Mouse (Mus musculus): ENCODE results near the gene Aloxe3.

The Aloxe3 gene

GRCm38 (mm10) chr11:69095511-69096231 lies 30.0 kb upstream of the Aloxe3 start:
- no peak for DNase-seq (ENCODE audit: low spot score)

- no peak for DNase-seq (ENCODE audit: low spot score)
These were observed 29.2 kb upstream of the Aloxe3 start for GRCm38 (mm10) chr11:69096360-69096986.

GRCm38 (mm10) chr11:69096987-69097900 lies 28.5 kb upstream of the Aloxe3 start:
- DNase-seq (ENCODE audit: low spot score) = peak; percentile 98

GRCm38 (mm10) chr11:69098039-69098761 lies 27.5 kb upstream of the Aloxe3 start:
- DNase-seq (ENCODE audit: low spot score) = no peak

- DNase-seq (ENCODE audit: low spot score) = peak; percentile 98
These were observed 27.0 kb upstream of the Aloxe3 start for GRCm38 (mm10) chr11:69098762-69099091.

GRCm38 (mm10) chr11:69099177-69099914 lies 26.4 kb upstream of the Aloxe3 start:
- no peak for DNase-seq (ENCODE audit: low spot score)

GRCm38 (mm10) chr11:69099915-69100345 lies 25.8 kb upstream of the Aloxe3 start:
- DNase-seq (ENCODE audit: low spot score) = peak; percentile 93

- no peak for DNase-seq (ENCODE audit: low spot score)
These were observed 24.9 kb upstream of the Aloxe3 start for GRCm38 (mm10) chr11:69100639-69101360.

- no peak for DNase-seq (ENCODE audit: low spot score)
These were observed 23.9 kb upstream of the Aloxe3 start for GRCm38 (mm10) chr11:69101604-69102402.

GRCm38 (mm10) chr11:69102403-69102725 lies 23.3 kb upstream of the Aloxe3 start:
- peak; percentile 37 for DNase-seq (ENCODE audit: low spot score)

GRCm38 (mm10) chr11:69103121-69103520 lies 22.6 kb upstream of the Aloxe3 start:
- no peak for DNase-seq (ENCODE audit: low spot score)

GRCm38 (mm10) chr11:69103531-69104435 lies 21.9 kb upstream of the Aloxe3 start:
- DNase-seq (ENCODE audit: low spot score) = peak; percentile 17

- no peak for DNase-seq (ENCODE audit: low spot score)
These were observed 21.2 kb upstream of the Aloxe3 start for GRCm38 (mm10) chr11:69104487-69104886.

- DNase-seq (ENCODE audit: low spot score) = no peak
These were observed 20.5 kb upstream of the Aloxe3 start for GRCm38 (mm10) chr11:69105227-69105626.

- DNase-seq (ENCODE audit: low spot score) = no peak
These were observed 19.9 kb upstream of the Aloxe3 start for GRCm38 (mm10) chr11:69105796-69106195.

- no peak for DNase-seq (ENCODE audit: low spot score)
These were observed 19.4 kb upstream of the Aloxe3 start for GRCm38 (mm10) chr11:69106299-69106698.

- no peak for DNase-seq (ENCODE audit: low spot score)
These were observed 18.9 kb upstream of the Aloxe3 start for GRCm38 (mm10) chr11:69106842-69107241.

GRCm38 (mm10) chr11:69107676-69108075 lies 18.0 kb upstream of the Aloxe3 start:
- no peak for DNase-seq (ENCODE audit: low spot score)

- no peak for DNase-seq (ENCODE audit: low spot score)
These were observed 17.5 kb upstream of the Aloxe3 start for GRCm38 (mm10) chr11:69108223-69108622.
